Mouse (Mus musculus) neural tube, embryonic 10.5 days (tissue): ENCODE results near the gene Hoxd4.

ENCODE experiments used
- DNase-seq: peaks from one replicate; pipeline ENCODE4 v3.0.0-alpha.2; 2017; ENCODE audit warnings: low spot score; ENCODE audit errors: extremely low spot score

Gene Hoxd4

DNA sequence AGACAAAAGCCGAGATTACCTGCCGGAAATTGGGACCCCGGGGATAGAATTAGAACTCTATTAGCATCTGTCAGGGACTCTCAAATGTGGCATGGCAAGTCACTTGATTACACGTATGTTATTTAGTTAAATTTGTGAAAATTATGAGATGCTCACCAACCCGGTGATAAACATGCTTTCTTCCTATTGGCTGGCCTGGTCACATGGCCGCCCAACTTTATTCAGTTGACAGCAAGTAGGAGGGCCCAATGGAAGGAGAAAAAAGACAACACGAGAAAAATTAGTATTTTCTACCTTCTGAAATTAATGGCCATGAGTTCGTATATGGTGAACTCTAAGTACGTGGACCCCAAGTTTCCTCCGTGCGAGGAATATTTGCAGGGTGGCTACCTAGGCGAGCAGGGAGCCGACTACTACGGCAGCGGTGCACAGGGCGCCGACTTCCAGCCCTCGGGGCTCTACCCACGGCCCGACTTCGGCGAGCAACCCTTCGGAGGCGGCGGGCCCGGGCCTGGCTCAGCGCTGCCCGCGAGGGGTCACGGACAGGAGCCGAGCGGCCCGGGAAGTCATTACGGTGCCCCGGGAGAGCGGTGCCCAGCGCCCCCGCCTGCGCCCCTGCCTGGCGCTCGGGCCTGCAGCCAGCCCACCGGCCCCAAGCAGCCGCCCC lies 15.4 kb downstream of the Hoxd4 start:
- DNase-seq = peak; percentile 67

- DNase-seq = peak; percentile 69
Observed at GRCm38 (mm10) chr2:74727640-74728302, 16.0 kb downstream of the Hoxd4 start.

- DNase-seq = peak; percentile 65
Observed at GRCm38 (mm10) chr2:74728303-74728680, 16.6 kb downstream of the Hoxd4 start.

DNA sequence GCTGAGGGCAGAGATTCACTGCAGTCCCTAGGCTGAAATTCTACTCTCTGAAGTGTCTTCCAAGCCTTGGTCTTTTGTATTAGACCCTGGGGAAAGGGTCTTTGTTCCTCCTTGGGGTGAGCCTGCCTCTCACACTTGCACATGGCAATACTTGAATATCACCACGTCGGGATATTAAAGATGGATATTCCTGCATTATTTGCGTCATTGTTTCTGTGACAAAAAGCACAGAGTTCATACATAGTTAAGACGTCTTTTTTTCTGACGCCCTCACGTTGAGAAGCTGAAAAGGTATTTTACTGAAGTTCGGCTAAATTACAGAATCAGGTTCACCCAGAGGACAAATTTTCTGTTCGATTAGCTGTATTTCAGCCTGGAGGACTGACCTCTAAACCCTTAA lies 18.6 kb downstream of the Hoxd4 start:
- peak; percentile 40 for DNase-seq

- DNase-seq = peak; percentile 63
Observed at GRCm38 (mm10) chr2:74731055-74731454, 19.3 kb downstream of the Hoxd4 start.

- peak; percentile 54 for DNase-seq
Observed at GRCm38 (mm10) chr2:74731799-74732512, 20.2 kb downstream of the Hoxd4 start.

DNA sequence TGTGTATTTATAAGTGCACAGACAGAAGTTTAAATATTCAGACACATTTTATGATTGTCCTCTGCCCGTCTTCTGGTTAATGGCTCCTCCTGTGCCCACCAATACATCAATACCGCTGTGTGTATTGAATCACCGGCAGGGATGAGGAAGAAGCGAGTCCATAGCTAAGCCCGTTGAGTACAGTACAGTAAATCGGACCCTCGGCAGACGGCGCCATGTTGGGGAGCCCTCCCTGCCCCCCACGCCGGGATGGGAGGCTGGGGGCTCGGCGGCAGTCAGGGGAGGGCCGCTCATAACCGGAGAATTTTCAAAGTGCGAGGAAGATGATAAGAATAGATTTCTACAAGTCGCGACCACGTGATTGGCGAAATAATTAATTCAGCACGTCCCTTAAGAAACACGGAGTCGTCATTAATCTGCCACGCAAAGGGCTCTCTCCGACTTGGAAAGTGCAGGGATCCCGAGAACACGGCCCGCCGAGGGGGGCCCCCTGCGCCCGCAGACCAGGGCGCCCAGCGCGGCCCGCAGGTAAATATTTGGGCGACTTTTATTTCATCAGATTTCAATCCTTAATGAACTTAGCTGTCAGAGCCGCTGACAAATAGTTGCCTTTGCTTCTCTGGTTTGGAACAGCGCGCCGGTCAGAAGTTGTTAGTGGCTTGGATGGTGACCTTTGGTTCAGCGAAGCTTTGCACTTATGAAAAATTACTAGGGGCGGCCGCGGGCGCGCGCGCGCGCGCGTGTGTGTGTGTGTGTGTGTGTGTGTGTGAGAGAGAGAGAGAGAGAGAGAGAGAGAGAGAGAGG lies 21.0 kb downstream of the Hoxd4 start:
- DNase-seq = peak; percentile 81

GRCm38 (mm10) chr2:74733317-74733661 lies 21.6 kb downstream of the Hoxd4 start:
- no peak for DNase-seq

DNA sequence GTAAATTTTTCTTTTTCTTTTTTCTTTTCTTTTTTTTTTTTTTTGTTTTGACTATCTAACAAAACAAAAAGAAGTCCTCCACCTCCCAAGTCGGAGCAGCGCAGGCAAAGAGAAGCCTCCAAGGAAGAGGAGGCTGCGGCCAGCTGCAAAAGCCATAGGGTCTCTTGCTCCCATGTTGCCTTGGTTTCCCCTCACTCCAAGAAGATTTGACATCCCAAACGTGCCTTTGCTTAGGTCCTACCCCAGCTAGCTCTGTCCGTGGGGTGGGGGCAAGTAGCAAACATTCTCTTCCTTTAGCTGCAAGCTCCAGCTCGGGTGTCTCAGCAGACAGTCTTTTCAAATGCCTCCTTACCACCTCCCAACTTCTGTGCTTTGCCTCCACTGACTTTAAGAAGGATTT lies 22.0 kb downstream of the Hoxd4 start:
- peak; percentile 69 for DNase-seq

DNA sequence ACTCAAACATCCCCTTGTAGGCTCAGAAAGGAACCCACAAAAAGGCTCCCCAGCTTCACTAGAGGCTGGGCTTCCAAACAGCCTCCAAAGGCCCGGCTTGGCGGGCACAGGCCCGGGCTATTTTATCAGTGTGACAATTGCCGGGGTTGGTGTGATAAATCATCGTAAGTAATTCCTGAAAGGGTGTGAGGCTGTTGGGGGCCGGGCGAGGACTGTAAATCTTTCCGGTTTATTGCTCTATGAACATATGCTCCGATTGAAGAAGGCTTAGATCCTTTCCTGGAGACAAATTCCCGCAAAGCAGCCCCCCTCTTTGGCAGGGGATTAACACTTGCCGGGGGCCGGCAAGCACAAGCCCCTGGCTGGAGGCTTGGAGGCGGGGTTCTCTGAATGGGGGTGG lies 22.7 kb downstream of the Hoxd4 start:
- peak; percentile 81 for DNase-seq

DNA sequence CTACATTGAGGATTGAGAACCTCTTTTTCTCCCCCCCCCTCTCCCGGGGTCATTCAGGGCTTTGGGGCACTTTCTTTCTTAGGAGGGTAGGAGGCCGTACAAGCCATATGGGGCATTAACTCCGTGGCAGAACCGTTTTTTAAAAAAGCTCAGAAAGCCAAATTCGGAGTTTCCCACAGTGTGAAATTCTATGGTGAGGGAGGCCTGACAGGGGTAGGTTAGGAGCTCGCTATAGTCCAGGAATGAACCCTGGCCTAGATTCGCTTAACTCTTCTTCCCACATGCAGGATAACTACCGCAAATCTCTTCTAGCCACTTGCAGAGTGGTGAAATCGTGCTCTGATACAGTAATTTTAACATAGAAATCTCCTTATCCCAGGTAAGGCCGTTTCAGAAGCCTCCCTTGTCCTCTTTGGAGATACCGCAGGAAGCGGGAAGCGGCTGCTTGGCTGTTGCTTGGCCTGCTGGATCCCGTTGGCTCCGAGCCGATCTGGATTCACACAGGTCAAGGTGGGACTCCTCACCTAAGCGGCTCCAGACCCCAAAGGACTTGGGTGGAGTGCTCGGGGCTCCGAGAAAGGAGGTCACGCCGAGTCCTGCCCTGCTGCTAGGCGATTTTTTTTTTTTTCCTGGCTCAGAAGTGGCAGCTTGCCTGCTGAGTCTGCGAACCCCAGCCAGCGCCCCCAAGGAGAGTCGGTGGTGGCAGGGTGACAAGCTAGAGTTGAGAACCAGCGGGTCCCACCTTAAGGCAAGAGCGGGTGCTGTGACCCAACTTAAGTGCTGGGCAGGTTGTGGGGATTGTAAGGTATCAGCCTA lies 23.5 kb downstream of the Hoxd4 start:
- DNase-seq = peak; percentile 76

- DNase-seq = peak; percentile 78
Observed at GRCm38 (mm10) chr2:74735851-74736687, 24.3 kb downstream of the Hoxd4 start.

DNA sequence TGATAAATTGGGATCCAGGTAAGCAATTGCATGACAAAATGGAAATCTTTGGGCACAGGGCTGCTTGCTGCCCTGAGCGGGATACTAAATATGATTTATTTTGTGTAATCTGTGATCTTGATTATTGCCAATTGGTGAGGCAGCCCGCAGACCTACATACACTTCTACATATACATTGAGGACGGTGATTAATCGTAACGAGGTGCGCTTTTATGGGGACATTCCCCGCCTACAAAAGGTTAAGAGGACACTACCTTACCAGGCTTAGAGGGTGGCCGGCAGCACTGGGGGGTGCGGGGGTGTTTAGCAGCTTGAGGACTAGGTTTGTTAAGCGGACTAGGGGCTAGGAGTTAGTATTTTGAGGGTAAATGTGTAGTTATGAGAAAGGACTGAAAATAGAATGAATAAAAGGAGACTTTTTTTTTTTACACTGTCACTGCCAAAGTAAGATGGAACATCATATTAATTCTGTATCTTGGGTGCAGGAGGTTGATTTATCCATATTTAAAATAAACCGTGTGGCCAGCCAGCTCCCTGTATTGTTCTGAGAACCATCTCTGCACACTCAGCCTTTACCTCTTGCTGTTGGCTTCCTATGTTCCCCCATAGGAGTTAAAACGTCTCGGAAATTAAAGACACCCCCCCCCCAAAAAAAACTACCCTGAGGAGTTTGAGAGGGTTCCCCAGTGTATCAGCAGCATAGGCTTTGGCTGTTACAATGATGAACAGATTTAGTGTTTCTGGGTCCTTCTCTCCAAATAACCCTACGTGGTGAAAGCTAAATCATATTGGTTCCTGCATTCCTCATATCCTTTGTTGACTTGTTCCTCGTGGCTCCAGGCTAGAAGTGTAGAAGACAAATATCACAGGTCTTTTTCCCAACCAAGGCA lies 25.2 kb downstream of the Hoxd4 start:
- DNase-seq = peak; percentile 63

- peak; percentile 74 for DNase-seq
Observed at GRCm38 (mm10) chr2:74737578-74738070, 25.9 kb downstream of the Hoxd4 start.

GRCm38 (mm10) chr2:74738623-74739475 lies 27.1 kb downstream of the Hoxd4 start:
- DNase-seq = peak; percentile 78

DNA sequence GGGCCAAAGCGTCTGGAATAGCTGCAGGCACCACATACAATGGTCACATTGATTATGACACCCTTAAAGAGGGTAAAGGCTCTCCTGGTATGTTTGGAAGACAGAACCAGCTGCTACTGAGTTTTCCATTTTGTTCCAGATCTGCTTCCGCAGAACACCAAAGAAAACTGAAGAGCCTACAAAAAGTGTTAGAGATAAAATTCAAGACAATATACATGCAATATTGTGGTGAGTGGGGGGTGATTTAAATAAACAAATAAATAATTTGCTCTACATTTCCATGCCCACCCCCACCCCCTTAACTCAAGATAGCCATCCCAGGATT lies 27.7 kb downstream of the Hoxd4 start:
- no peak for DNase-seq

- DNase-seq = no peak
Observed at GRCm38 (mm10) chr2:74739869-74740268, 28.1 kb downstream of the Hoxd4 start.
